26 mouse cellular contexts compared by ENCODE assay signal in genomic region chr17:79152823-79153222, GRCm38 (mm10).
"Had no signal": no experiment of that assay in that cellular context is flagged by ENCODE, and none has a peak within 500 bp of the region (broad histone marks: within the 10 kb centered on the region; RNA-seq: fewer than 3 reads in every experiment).

No protein-coding gene starts in this region.

- H3K9me3 ChIP-seq: heart, embryonic 10.5 days; heart, embryonic 12.5 days; hindbrain, embryonic 10.5 days; hindbrain, embryonic 12.5 days; intestine, embryonic 15.5 days; limb, embryonic 10.5 days; limb, embryonic 12.5 days; liver, embryonic 13.5 days; liver, embryonic 15.5 days had no signal

- ATAC-seq: forebrain, embryonic 16.5 days; hindbrain, embryonic 16.5 days; inflammation-experienced regulatory T-cells, adult 6 months; intestine, embryonic 15.5 days; intestine, postnatal 0 days; liver, postnatal 0 days had no signal

- H3K4me2 ChIP-seq: heart, embryonic 12.5 days; hindbrain, embryonic 12.5 days; hindbrain, embryonic 14.5 days; intestine, embryonic 15.5 days; limb, embryonic 12.5 days; liver, embryonic 11.5 days; liver, embryonic 13.5 days; liver, embryonic 15.5 days had no signal

- H3K4me3 ChIP-seq: gastrocnemius, adult 2 months; heart, embryonic 10.5 days; heart, embryonic 12.5 days; hindbrain, embryonic 10.5 days; hindbrain, embryonic 12.5 days; intestine, embryonic 15.5 days; layer of hippocampus, adult 2 months; left cerebral cortex, adult 2 months; limb, embryonic 10.5 days; limb, embryonic 12.5 days; liver, embryonic 13.5 days; liver, embryonic 15.5 days had no signal

- H3K27ac ChIP-seq: gastrocnemius, adult 2 months; heart, embryonic 10.5 days; hindbrain, embryonic 10.5 days; hindbrain, embryonic 12.5 days; hindbrain, embryonic 14.5 days; intestine, embryonic 15.5 days; layer of hippocampus, adult 2 months; left cerebral cortex, adult 2 months; limb, embryonic 10.5 days; limb, embryonic 12.5 days; liver, embryonic 13.5 days; liver, embryonic 15.5 days had no signal

- H3K27me3 ChIP-seq: heart, embryonic 12.5 days; hindbrain, embryonic 12.5 days; intestine, embryonic 15.5 days; limb, embryonic 12.5 days; liver, embryonic 13.5 days; liver, embryonic 15.5 days had no signal

- DNase-seq: gastrocnemius, adult 2 months; gastrocnemius, postnatal 10 days; gastrocnemius, postnatal 25 days; heart, adult 18-20 months; heart, postnatal 10 days; heart, postnatal 4 days; kidney, postnatal 36 days; liver; liver, embryonic 13.5 days; liver, postnatal 0 days had no signal

- H3K9ac ChIP-seq: heart, embryonic 12.5 days; hindbrain, embryonic 12.5 days; hindbrain, embryonic 14.5 days; intestine, embryonic 15.5 days; limb, embryonic 12.5 days; liver, embryonic 13.5 days; liver, embryonic 15.5 days; liver, postnatal 0 days had no signal

- H3K36me3 ChIP-seq: heart, embryonic 10.5 days; heart, embryonic 12.5 days; hindbrain, embryonic 10.5 days; hindbrain, embryonic 12.5 days; intestine, embryonic 15.5 days; limb, embryonic 10.5 days; limb, embryonic 12.5 days; liver, embryonic 13.5 days; liver, embryonic 15.5 days had no signal

- H3K4me1 ChIP-seq: heart, embryonic 10.5 days; heart, embryonic 12.5 days; hindbrain, embryonic 10.5 days; hindbrain, embryonic 12.5 days; intestine, embryonic 15.5 days; limb, embryonic 10.5 days; limb, embryonic 12.5 days; liver, embryonic 13.5 days; liver, embryonic 15.5 days had no signal
